Mouse (Mus musculus) kidney, embryonic 15.5 days (tissue): Measurements from ENCODE around the gene Psmc5. TPM values are rescaled to one million over a fixed set of nuclear protein-coding genes. Genes with fewer than 3 reads are reported as not detected.
"Not testable (repeated sequence)": the region's sequence is repeated elsewhere in the genome, so short reads cannot be mapped to it uniquely, and the experiment has no call there.

Experiments used
- ATAC-seq: fragments of 200-750 bp; cut with Nextera tagmentation; replicated peaks from 2 replicates; pipeline ENCODE4 v1.8.0; 2017; ENCODE audit warnings: moderate TSS enrichment; ENCODE audit not compliant: low FRiP score
- H3K27ac ChIP-seq: fragments of 300-500 bp; sonication (generic); 2 replicates; pipeline ENCODE4 v1.5.1; 2015; ENCODE audit warnings: mild to moderate bottlenecking, inconsistent platforms
- H3K27me3 ChIP-seq: fragments of 300-500 bp; sonication (generic); 2 replicates; pipeline ENCODE4 v1.6.1; 2015; ENCODE audit warnings: inconsistent platforms
- H3K36me3 ChIP-seq: fragments of 300-500 bp; sonication (generic); 2 replicates; pipeline ENCODE4 v1.6.1; 2015; ENCODE audit warnings: inconsistent platforms
- H3K4me1 ChIP-seq: fragments of 300-500 bp; sonication (generic); 2 replicates; pipeline ENCODE4 v1.6.1; 2015; ENCODE audit warnings: inconsistent platforms
- H3K4me2 ChIP-seq: fragments of 300-500 bp; sonication (generic); 2 replicates; pipeline ENCODE4 v1.6.1; 2015; ENCODE audit warnings: moderate library complexity, mild to moderate bottlenecking, inconsistent platforms
- H3K4me3 ChIP-seq: fragments of 300-500 bp; sonication (generic); replicated peaks from 2 replicates; pipeline ENCODE4 v1.5.1; 2015; ENCODE audit warnings: mild to moderate bottlenecking, inconsistent platforms
- H3K9ac ChIP-seq: fragments of 300-500 bp; sonication (generic); 2 replicates; pipeline ENCODE4 v1.6.1; 2015; ENCODE audit warnings: mild to moderate bottlenecking, inconsistent platforms
- H3K9me3 ChIP-seq: fragments of 300-500 bp; sonication (generic); replicated peaks from 2 replicates; pipeline ENCODE4 v1.6.1; 2016; ENCODE audit warnings: inconsistent platforms
- WGBS: fragments of 180-500 bp; shearing (Covaris S2); methylation state at CpG from one replicate; pipeline ENCODE4 v1.1.7; 2015; ENCODE audit warnings: mixed read lengths; 5-methylcytosine and 5-hydroxymethylcytosine counted together
- polyA plus RNA-seq: library from polyadenylated mRNA; unstranded; fragments of >200 nt; fragmentation: Nextera tagmentation; extraction: Ambion mirVana; gene quantifications from 2 replicates; pipeline ENCODE4 v1.2.1, GENCODE M21; 2015

The Psmc5 gene
- polyA plus RNA-seq = 303 and 306 TPM in 2 replicates

- peaks cover 70% of the 10 kb centered on the region for H3K36me3 ChIP-seq
- WGBS = under 1% methylated on average over 42 of the region's 42 CpGs
These were observed at the start of gene Psmc5, which contains the start of gene Ftsj3 for GRCm38 (mm10) chr11:106255685-106256451. Gene Psmc5, plus strand, starts transcription at chr11:106256154. Gene Ftsj3, minus strand, starts transcription at chr11:106256079.

GRCm38 (mm10) chr11:106212771-106213170, 43.2 kb upstream of the Psmc5 start:
- WGBS = 84% methylated on average over 8 of the region's 8 CpGs
- no peak overlapping the region for H3K4me2 ChIP-seq
- ATAC-seq = no peak
- H3K27me3 ChIP-seq = no peaks in the 10 kb centered on the region
- no peaks in the 10 kb centered on the region for H3K9me3 ChIP-seq
- H3K4me1 ChIP-seq = peaks cover 15% of the 10 kb centered on the region
- no peak overlapping the region for H3K27ac ChIP-seq
- H3K9ac ChIP-seq = no peak overlapping the region
- H3K4me3 ChIP-seq = no peak overlapping the region
- H3K36me3 ChIP-seq = peaks cover 55% of the 10 kb centered on the region

More at GRCm38 (mm10) chr11:106255685-106256451, at the start of gene Psmc5, which contains the start of gene Ftsj3:
- H3K4me3 ChIP-seq = peak within 1 kb of the TSS; percentile 73
- H3K4me2 ChIP-seq = peak within 1 kb of the TSS; percentile 87
- peak within 1 kb of the TSS; percentile 84 for H3K9ac ChIP-seq
- peak; percentile 97 for ATAC-seq
- H3K4me1 ChIP-seq = peaks cover 26% of the 10 kb centered on the region
- H3K27ac ChIP-seq = peak within 1 kb of the TSS; percentile 81
- H3K27me3 ChIP-seq = no peaks in the 10 kb centered on the region
- no peaks in the 10 kb centered on the region for H3K9me3 ChIP-seq

DNA sequence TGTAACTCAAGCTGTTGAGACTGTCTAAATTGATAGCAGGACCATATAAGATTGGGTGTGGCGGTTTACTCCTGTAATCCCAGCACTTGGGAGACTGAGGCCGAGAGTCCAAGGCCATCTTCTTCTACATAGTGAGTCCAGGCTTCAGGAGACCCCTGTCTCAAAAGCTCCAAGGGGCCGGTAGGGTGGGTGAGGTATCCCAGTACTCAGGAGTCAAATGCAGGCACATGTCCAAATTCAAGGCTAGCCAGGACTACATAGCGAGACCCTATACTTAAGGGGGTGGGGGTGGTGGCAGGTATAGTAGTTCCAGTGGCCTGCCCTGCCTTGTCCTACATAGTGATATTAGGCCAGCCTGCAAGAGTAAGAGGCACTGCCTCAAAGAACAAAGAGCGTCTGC, 41.1 kb upstream of the Psmc5 start:
- Histone ChIP-seq H3K27ac (no peak overlapping the region), H3K27me3 (no peaks in the 10 kb centered on the region), H3K4me3 (peak overlapping the region; percentile 97), H3K9me3 (no peaks in the 10 kb centered on the region), H3K4me1 (peaks cover 28% of the 10 kb centered on the region), H3K36me3 (peaks cover 35% of the 10 kb centered on the region), H3K4me2 (peak overlapping the region; percentile 66), H3K9ac (peak overlapping the region; percentile 71)
- 92% methylated on average over 5 of the region's 5 CpGs for WGBS
- no peak for ATAC-seq

- Histone ChIP-seq H3K4me2 (peak overlapping the region; percentile 66), H3K4me3 (peak overlapping the region; percentile 97), H3K27me3 (no peaks in the 10 kb centered on the region), H3K9ac (peak overlapping the region; percentile 71), H3K9me3 (no peaks in the 10 kb centered on the region), H3K4me1 (peaks cover 28% of the 10 kb centered on the region), H3K36me3 (peaks cover 29% of the 10 kb centered on the region), H3K27ac (peak overlapping the region; percentile 98)
- no peak for ATAC-seq
- 24% methylated on average over 7 of the region's 7 CpGs for WGBS
These were observed 40.5 kb upstream of the Psmc5 start for GRCm38 (mm10) chr11:106215450-106215859.

- Histone ChIP-seq H3K27me3 (no peaks in the 10 kb centered on the region), H3K9ac (peak within 1 kb of the TSS; percentile 99), H3K4me3 (peak within 1 kb of the TSS; percentile 97), H3K9me3 (no peaks in the 10 kb centered on the region), H3K4me2 (peak within 1 kb of the TSS; percentile 66), H3K36me3 (peaks cover 24% of the 10 kb centered on the region), H3K4me1 (peaks cover 28% of the 10 kb centered on the region), H3K27ac (peak within 1 kb of the TSS; percentile 98)
- ATAC-seq = peak; percentile 98
- WGBS = 0% methylated on average over 46 of the region's 46 CpGs
These were observed 39.8 kb upstream of the Psmc5 start, which contains the start of gene Ccdc47 for GRCm38 (mm10) chr11:106215927-106216729. Gene Ccdc47, minus strand, starts transcription at chr11:106216344.

- peak within 1 kb of the TSS; percentile 99 for H3K9ac ChIP-seq
- H3K4me2 ChIP-seq = peak within 1 kb of the TSS; percentile 66
- under 1% methylated on average over 70 of the region's 70 CpGs for WGBS
- H3K36me3 ChIP-seq = peaks cover 16% of the 10 kb centered on the region
- peak within 1 kb of the TSS; percentile 98 for H3K27ac ChIP-seq
- H3K9me3 ChIP-seq = no peaks in the 10 kb centered on the region
- H3K27me3 ChIP-seq = no peaks in the 10 kb centered on the region
- peak; percentile 96 for ATAC-seq
- H3K4me1 ChIP-seq = peaks cover 28% of the 10 kb centered on the region
- H3K4me3 ChIP-seq = peak within 1 kb of the TSS; percentile 97
These were observed 39.0 kb upstream of the Psmc5 start, which contains the start of gene Ddx42 for GRCm38 (mm10) chr11:106216730-106217490. Gene Ddx42, plus strand, starts transcription at chr11:106216926.

DNA sequence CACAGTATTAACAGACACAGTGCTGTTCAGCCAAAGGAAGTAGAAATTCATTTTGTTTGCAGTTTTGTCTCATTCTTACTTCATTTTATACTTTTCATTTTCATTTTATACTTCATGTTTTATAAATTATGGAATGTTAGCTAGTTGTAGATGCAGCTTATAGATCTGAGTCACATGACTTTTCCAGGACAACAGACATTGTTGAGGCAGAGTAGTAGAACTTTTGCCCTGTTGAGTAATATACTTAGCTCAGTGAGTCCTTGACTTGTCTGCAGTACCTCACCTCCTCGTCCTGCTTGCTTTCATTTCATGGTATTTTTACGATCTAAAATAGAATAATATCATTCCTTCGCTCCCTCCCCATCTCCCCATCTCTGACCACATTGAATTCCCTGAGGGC, 35.4 kb upstream of the Psmc5 start:
- H3K4me1 ChIP-seq = peaks cover 15% of the 10 kb centered on the region
- H3K36me3 ChIP-seq = peaks cover 21% of the 10 kb centered on the region
- H3K27ac ChIP-seq = no peak overlapping the region
- no peak overlapping the region for H3K4me2 ChIP-seq
- no peak overlapping the region for H3K4me3 ChIP-seq
- no peak overlapping the region for H3K9ac ChIP-seq
- no peak for ATAC-seq
- H3K27me3 ChIP-seq = no peaks in the 10 kb centered on the region
- H3K9me3 ChIP-seq = no peaks in the 10 kb centered on the region
- 87% methylated on average over 3 of the region's 3 CpGs for WGBS

- not testable (repeated sequence) for H3K9ac ChIP-seq, H3K4me1 ChIP-seq, H3K27me3 ChIP-seq, H3K4me2 ChIP-seq, H3K9me3 ChIP-seq, H3K4me3 ChIP-seq, H3K27ac ChIP-seq, ATAC-seq
- peaks cover 82% of the 10 kb centered on the region for H3K36me3 ChIP-seq
- WGBS = 73% methylated on average over 8 of the region's 8 CpGs
These were observed 22.0 kb upstream of the Psmc5 start for GRCm38 (mm10) chr11:106233978-106234377.

- WGBS = 85% methylated on average over 1 of the region's 1 CpGs
- no peak for ATAC-seq
- no peak overlapping the region for H3K4me3 ChIP-seq
- H3K9ac ChIP-seq = no peak overlapping the region
- H3K9me3 ChIP-seq = peaks cover 3% of the 10 kb centered on the region; the same call in 1 of the 2 replicates
- no peak overlapping the region for H3K4me2 ChIP-seq
- peaks cover 100% of the 10 kb centered on the region for H3K36me3 ChIP-seq
- H3K4me1 ChIP-seq = no peaks in the 10 kb centered on the region
- H3K27me3 ChIP-seq = no peaks in the 10 kb centered on the region
- no peak overlapping the region for H3K27ac ChIP-seq
These were observed 9.1 kb upstream of the Psmc5 start for GRCm38 (mm10) chr11:106246834-106247233.

GRCm38 (mm10) chr11:106249326-106249725, 6.6 kb upstream of the Psmc5 start:
- no peak for ATAC-seq
- WGBS = 87% methylated on average over 7 of the region's 7 CpGs

GRCm38 (mm10) chr11:106254767-106255166, 1.2 kb upstream of the Psmc5 start:
- peaks cover 22% of the 10 kb centered on the region for H3K4me1 ChIP-seq
- H3K9me3 ChIP-seq = no peaks in the 10 kb centered on the region
- H3K36me3 ChIP-seq = peaks cover 74% of the 10 kb centered on the region
- no peak for ATAC-seq
- 12% methylated on average over 2 of the region's 2 CpGs for WGBS
- H3K4me2 ChIP-seq = peak overlapping the region; percentile 87
- no peaks in the 10 kb centered on the region for H3K27me3 ChIP-seq
- peak overlapping the region; percentile 74 for H3K9ac ChIP-seq
- H3K27ac ChIP-seq = 0 out of 2 replicates have a peak overlapping the region, but pooled peaks have one; percentile 81
- peak overlapping the region; percentile 73 for H3K4me3 ChIP-seq

More at GRCm38 (mm10) chr11:106249326-106249725, 6.6 kb upstream of the Psmc5 start:
- no peak overlapping the region for H3K4me2 ChIP-seq
- peaks cover 3% of the 10 kb centered on the region; the same call in 1 of the 2 replicates for H3K9me3 ChIP-seq
- peaks cover 3% of the 10 kb centered on the region; the same call in 1 of the 2 replicates for H3K4me1 ChIP-seq
- no peaks in the 10 kb centered on the region for H3K27me3 ChIP-seq
- no peak overlapping the region for H3K4me3 ChIP-seq
- no peak overlapping the region for H3K9ac ChIP-seq
- H3K27ac ChIP-seq = no peak overlapping the region
- peaks cover 100% of the 10 kb centered on the region for H3K36me3 ChIP-seq
